Mouse (Mus musculus): ENCODE data around the gene Hk1. TPM values are rescaled to one million over a fixed set of nuclear protein-coding genes. Genes with fewer than 3 reads are reported as not detected.

Hk1 gene
- total RNA-seq, 2 experiments from 2014 or later, result 311 to 316 TPM

GRCm38 (mm10) chr10:62225839-62226238 lies 153.9 kb downstream of the Hk1 start:
- DNase-seq (ENCODE audit: low spot score in 2 of 2), result no peak

- no peak for DNase-seq (ENCODE audit: low spot score in 2 of 2)
Observed at GRCm38 (mm10) chr10:62224231-62224630, 155.5 kb downstream of the Hk1 start.

GRCm38 (mm10) chr10:62222777-62223176 lies 156.9 kb downstream of the Hk1 start:
- no peak for DNase-seq (ENCODE audit: low spot score in 2 of 2)

- DNase-seq (ENCODE audit: low spot score in 2 of 2), result no peak
Observed at GRCm38 (mm10) chr10:62221647-62222046, 158.1 kb downstream of the Hk1 start.

GRCm38 (mm10) chr10:62220732-62221514 lies 158.8 kb downstream of the Hk1 start:
- no peak for DNase-seq (ENCODE audit: low spot score in 2 of 2)

Other genes with a start within 250 kb of the Hk1 start
- gene Neurog3, start 246.8 kb downstream of the Hk1 start, total RNA-seq (2021), result not detected
- gene Fam241b, start 236.0 kb downstream of the Hk1 start, total RNA-seq (2021), result 10 to 100 TPM; 37.5 to 48.0 TPM
- gene Tspan15, start 148.7 kb downstream of the Hk1 start, total RNA-seq (2021), result 10 to 100 TPM; 16.0 to 18.5 TPM
- gene Tacr2, start 127.5 kb downstream of the Hk1 start, total RNA-seq (2021), result under 1 TPM; 0.23 to 0.27 TPM
- 1 to 10 TPM; 2.7 to 4.3 TPM for gene Hkdc1, start 42.6 kb upstream of the Hk1 start, total RNA-seq (2021)
- 1 to 10 TPM in 1 of 2 experiments, under 1 TPM in 1; 0.94 to 1.1 TPM for gene 4930507D05Rik, start 69.6 kb upstream of the Hk1 start, total RNA-seq (2021)
- 10 to 100 TPM; 21.6 to 22.3 TPM for gene Supv3l1, start 69.8 kb upstream of the Hk1 start, total RNA-seq (2021)
- 10 to 100 TPM; 47.0 to 50.4 TPM for gene Vps26a, start 106.9 kb upstream of the Hk1 start, total RNA-seq (2021)
- 1 to 10 TPM; 3.8 to 5.8 TPM for gene Srgn, start 147.5 kb upstream of the Hk1 start, total RNA-seq (2021)
- gene Kif1bp, start 198.5 kb upstream of the Hk1 start, total RNA-seq (2021), result 100 to 1,000 TPM; 206 to 215 TPM
- 10 to 100 TPM; 18.3 to 22.7 TPM for gene Ddx21, start 222.4 kb upstream of the Hk1 start, total RNA-seq (2021)

All from layer of hippocampus, adult 18-20 months (tissue).